Mouse (Mus musculus) right cerebral cortex, adult 2 months (tissue): ENCODE measurements at regions not wholly inside any gene's neighbourhood (a gene's known extent, or its start where the extent isn't known, plus 50 kb on each side); places are given as distances from the start of the nearest gene placed in this dataset.
"Not testable (repeated sequence)": the region's sequence is repeated elsewhere in the genome, so short reads cannot be mapped to it uniquely, and the experiment has no call there.

Source experiments
- DNase-seq, 2 experiments: peaks; one replicate each; pipeline ENCODE4 v3.0.0; 2021 to 2022; ENCODE audit warnings: low spot score in 2 of 2

DNA sequence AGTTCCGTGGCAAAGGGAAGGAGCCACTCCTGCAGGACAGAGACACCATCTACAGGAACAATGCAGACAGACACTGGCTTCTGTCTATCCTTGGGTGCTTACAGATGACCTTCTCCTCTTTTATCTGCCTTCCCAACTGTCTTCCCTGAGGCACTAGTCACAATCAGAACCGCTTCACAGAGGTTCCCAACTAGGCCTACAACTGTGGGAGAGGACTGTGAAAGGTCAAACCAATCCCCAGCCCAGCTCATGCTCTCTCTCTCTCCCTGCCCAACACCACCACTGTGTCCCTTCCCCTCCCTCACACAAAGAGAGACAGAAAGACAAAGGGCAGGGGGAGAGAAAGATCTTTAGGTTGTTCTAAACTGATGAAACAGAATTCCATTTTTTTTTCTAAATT is 61.3 kb downstream of the Tmem17 start:
- no peak for DNase-seq

GRCm38 (mm10) chr11:22573802-22574201 is 61.9 kb downstream of the Tmem17 start:
- DNase-seq: no peak

GRCm38 (mm10) chr11:22574506-22574905 is 62.6 kb downstream of the Tmem17 start:
- DNase-seq: no peak

- DNase-seq: no peak
Observed at GRCm38 (mm10) chr11:22584100-22584487, 72.2 kb downstream of the Tmem17 start.

GRCm38 (mm10) chr11:22584488-22585158 is 72.7 kb downstream of the Tmem17 start:
- peak in 1 of 2 experiments; percentile 26 for DNase-seq

DNA sequence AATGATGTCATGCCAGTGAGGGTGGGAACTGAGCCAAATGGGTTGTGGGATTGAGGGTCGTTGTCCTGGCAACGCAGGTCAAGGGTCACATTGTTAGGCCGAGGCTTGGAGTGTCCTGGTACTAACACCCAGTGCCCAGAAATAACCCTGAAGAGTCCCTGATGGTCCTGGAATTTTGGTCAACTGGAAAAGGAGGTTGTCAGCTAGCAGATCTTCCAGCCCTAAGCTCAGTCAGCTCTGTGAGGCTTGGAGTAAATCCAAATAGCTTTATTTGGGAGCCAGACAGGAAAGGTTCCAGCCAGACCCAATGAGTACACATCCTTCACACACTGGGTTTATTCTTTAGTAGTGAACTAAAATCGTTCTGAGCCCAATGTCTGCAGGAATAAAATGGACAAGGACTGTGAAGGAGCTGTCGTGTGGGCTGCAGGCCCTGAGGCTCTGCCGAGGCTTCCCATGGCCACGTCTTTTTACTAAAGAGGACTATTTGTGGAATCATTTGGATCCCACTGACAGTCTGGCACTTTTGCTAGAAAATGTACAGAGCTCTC is 75.9 kb downstream of the Tmem17 start:
- DNase-seq: peak; percentile 42 to 52

DNA sequence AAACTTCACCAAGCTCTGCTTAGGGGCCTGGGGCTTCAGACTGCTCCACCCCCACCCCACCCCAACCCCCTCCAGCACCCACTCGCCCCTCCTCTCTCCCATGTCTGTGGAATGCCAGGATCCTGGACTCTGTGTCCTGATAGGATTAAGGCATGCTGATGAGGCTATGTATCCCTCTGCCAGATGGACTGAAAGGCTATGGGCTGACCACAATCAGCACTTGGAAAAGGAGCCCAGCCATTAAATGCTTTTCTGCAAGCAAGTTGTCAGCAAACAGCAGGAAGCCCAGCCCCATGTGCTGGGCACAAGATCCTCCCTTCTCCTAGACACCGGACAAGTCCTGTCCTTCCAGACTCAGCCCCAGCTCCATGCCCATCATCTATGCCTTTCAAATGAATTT is 76.7 kb downstream of the Tmem17 start:
- no peak for DNase-seq

DNA sequence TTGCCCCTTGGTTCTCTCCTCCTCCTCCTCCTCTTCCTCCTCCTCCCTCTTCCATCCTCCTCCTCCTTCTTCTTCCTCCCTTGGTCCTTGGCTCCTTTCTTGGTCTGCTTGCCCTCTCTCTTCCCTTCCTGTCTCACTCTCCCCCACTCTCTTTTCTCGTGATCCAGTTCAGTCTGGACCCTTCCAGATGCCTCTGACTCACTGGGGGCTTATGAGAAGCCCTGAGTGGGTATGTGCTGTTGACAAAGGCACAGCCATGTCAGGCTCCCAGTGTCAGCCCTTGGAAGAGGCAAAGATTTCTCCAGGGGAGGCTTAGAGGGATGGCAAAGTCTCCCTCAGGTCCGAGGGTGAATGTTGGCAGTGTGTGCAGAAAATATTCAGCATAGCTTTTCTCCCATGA is 78.0 kb downstream of the Tmem17 start:
- DNase-seq: no peak

DNA sequence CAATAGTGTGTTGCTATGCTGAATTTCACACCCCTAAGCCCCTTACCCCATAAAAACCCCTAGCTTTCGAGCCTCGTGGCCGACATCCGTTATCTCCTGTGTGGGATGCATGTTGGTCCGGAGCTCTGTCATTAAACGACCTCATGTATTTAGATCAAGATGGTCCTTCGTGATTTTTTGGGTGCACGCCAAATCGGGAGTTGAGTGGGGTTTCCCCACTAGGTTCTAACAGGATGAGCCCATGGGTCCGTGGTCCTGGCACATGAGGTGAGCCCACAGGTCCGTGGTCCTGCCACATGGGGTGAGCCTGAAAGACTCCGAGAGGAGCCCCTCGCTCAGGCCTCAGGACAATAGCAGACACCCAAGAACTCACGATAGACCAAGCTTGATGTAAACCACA is 79.2 kb downstream of the Tmem17 start:
- DNase-seq: not testable (repeated sequence)

DNA sequence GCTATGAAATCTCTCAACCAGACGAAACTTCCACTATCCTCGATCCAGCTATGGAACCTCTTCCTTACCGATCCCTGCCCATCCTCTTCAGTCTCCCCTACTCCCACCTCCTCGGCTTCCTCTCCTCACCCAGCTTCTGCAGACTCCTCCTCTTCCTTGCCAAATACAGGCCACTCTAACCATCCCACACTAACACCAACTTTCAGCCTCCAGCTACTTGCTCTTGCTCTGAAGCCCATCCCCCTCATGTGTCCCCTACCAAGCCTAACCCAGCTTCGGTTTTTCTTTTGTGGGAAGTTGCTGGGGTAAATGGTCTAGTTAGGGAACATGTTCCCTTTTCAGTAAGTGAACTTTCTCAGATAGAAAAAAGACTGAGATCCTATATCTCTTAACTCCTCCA is 80.8 kb downstream of the Tmem17 start:
- DNase-seq: no peak

DNA sequence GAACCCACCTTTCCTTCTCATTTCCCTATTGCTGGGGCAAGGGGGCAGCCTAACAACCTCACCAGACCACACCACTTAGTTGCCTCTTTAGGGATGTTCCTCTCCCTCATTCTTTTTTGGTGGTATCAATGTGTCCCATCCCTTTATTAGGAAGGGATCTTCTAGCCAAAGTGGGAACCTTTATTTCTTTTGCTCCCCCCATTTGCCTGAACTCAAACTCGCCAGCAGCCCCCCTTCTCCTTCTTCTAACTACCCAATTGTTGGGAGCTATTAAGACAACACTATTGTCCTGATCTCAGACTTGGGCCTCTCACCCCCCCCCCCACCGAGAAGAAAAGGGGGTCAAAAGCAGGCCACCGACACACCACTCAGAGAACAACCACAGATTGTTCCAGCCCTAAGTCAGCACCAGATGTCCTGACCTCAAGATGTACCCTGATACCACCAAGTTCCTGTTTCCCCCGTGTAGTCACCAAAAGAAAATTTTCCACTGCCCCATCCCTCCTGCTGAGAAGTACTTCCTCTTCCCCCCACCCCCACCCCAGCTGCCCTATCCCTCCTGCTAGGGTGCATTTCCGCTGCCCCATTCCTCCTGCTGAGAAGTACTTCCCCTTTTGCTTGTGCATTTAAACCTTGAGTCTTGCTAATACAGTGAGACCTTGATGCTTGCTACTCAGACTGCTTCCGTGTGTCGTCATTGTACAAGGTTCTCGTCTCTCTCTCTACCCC is 84.4 kb downstream of the Tmem17 start:
- no peak for DNase-seq

DNA sequence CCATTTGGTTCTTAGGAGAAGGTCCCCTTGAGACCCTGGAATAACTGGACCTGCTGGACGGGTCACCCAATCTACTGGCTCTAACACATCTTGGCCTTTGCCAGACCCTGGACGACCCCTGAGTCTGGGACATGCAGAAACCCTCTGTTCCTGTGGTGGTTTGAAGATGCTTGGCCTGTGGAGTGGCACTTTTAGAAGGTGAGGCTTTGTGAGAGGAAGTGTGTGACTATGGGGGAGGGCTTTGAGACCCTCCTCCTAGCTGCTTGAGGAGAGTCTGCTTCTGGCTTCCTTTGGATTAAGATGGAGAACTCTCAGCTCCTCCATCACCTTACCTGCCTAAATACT is 84.9 kb downstream of the Tmem17 start:
- no peak for DNase-seq

GRCm38 (mm10) chr11:22600370-22600769 is 88.5 kb downstream of the Tmem17 start:
- no peak for DNase-seq

GRCm38 (mm10) chr11:22601977-22602376 is 90.1 kb downstream of the Tmem17 start:
- no peak for DNase-seq

- no peak for DNase-seq
Observed at GRCm38 (mm10) chr11:22602610-22603009, 90.7 kb downstream of the Tmem17 start.

- DNase-seq: no peak
Observed at GRCm38 (mm10) chr11:22603397-22603796, 91.5 kb downstream of the Tmem17 start.

DNA sequence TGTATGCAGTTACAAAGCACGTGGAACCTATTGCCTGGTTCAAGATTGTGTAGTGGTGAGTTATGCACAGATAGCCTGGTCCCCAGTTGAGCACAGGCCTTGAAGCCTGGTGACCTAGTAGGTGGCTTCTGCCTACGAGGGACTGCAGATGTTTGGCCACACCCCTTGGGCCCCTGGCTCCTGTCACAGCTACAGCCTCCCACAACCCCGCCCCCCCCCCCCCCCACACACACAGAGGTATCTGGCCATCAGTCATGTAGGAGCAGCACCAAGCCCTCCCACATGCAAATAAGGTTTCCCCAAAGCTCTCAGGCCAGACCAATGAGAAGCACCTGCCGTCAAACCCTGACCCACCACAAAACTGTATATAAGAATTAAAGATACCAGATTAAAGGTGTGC is 94.5 kb downstream of the Tmem17 start:
- no peak for DNase-seq

DNA sequence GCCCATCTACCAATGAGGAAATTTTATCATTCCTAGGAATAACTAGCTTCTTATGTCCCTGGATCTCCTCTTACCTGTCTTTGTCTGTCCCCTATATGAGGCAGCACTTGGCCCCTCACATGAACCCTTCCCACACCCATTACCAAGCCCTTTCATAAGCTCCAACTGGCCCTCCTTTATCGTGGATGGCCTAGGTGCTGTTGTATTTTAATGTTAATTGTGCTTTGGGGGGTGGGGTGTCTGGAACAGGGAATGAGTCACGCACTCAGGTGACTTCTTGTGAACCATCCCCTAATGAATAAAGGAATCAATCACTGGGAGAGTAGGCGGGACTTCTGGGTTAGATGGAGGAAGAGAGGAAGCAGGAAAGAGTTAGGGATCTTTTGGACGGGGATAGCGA is 95.8 kb downstream of the Tmem17 start:
- no peak for DNase-seq

- DNase-seq: no peak
Observed at GRCm38 (mm10) chr11:22608945-22609344, 97.1 kb downstream of the Tmem17 start.

DNA sequence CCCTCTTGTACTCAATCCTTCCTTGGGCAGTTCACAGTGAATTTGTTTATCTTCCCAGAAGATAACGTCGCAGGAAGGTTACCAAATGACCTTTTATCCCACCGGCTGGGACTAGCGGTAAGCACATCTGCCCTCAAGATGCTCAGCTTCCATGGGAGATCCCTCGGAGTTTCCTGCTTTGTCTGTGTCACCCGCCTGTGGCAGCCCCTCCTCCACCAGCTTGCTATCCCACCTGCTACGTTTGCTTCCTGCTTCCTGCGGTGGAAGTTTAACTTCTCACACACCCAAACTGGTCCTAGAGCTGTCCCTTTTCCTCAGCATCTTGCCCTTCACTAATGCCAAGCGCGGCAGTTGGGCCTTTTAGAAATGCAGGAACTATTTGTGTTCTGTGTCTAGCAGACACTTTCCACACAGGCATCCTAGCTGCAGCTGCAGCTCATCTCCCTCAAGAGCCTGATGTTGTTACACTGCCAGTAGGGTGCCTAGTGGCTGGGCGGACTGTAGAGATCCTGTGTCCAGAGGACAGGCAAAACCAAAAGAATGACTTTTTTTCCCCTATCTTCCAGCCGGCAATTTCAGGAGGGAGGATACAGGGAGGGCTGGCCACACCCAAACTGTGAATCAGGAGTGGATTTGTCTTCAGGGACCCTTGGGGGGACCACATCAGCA is 98.7 kb downstream of the Tmem17 start:
- DNase-seq: no peak

DNA sequence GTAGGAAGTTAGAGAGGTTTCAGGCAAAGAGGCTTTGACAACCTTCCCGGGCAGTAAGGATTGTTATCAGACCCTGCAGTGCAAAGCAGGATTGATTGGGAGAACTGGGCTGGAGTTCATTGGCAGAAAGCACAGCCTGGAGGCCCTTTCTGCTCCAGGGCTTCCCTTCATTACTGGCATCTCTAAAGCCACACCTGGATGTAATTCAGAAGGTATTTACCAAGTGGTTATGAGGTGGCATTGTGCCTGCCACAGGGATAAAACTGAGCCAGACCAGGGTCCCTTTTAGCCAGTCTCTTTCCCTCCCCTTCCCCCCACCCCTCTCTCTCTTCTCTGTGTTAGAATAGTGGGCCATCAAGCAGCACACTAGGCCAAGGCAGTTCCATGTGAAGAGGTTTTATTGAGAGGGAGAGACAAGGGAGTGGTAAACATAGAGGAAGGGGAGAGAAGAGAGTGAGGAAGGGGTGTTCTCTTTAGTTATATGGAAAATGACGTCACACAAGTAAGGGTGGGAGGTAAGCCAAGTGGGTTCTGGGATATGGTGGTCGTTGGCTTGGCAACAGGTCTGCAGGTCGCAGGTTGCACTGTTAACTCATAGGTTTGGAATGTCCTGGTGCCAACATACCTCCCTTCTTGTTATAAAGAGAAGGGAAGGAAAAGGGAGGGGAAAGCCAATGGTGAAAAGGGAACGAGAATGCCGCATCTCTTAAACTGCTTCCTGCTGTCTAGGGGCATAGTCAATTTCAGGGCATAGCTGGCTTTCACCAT is 99.4 kb downstream of the Tmem17 start:
- no peak for DNase-seq

GRCm38 (mm10) chr11:22613500-22613899 is 101.6 kb downstream of the Tmem17 start:
- no peak for DNase-seq
